ENCODE assay signal across 29 mouse cellular contexts in the genomic region with DNA sequence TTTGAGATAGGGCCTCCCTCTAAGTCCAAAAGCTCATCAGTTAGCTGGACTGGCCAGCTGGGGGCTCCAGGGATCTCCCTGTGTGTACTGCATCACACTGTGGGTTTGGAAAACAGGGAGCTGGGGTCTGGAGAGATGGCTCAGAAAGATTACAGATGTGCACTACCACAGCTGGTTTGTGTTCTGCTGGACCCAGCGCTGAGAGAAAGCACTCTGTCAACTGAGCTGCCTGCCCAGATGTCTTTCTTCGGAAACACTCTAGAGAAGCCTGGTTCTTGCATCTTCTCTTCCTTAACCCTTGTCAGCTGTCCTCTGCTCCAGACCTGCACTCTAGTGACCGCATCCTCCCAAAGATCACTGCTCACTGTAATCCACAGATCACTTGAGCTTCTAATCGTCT. TPM values are rescaled to one million over a fixed set of nuclear protein-coding genes. Genes with fewer than 3 reads are reported as not detected.
DNase-seq lines count a peak whose midpoint lies in the region; ATAC-seq and TF ChIP-seq lines count a peak whose summit lies in the region.
"Had no signal": no experiment of that assay in that cellular context is flagged by ENCODE, and none has a peak within 500 bp of the region (broad histone marks: within the 10 kb centered on the region; RNA-seq: fewer than 3 reads in every experiment).

No protein-coding gene starts in this region.

- 0 out of 2 replicates have a peak, but pooled peaks have one; percentile 18 for ATAC-seq in intestine, embryonic 16.5 days
- ATAC-seq in intestine, embryonic 15.5 days: no peak
- peak; percentile 33; the same call in 1 of the 2 replicates for ATAC-seq in stomach, embryonic 15.5 days (ENCODE audit: insufficient read depth, low FRiP score, low read depth)
- no peak for ATAC-seq in stomach, postnatal 0 days (ENCODE audit: low FRiP score, low TSS enrichment)
- ATAC-seq in monocyte, adult 5-6 weeks (replicated peaks; ENCODE audit: insufficient number of reproducible peaks, low FRiP score, low TSS enrichment, poor library complexity, severe bottlenecking): no peak
- ATAC-seq: inflammation-experienced regulatory T-cells, adult 6 months; midbrain, embryonic 13.5 days had no signal

- peaks cover 15% of the 10 kb centered on the region for H3K4me1 ChIP-seq in intestine, embryonic 16.5 days (ENCODE audit: control insufficient read depth, insufficient read depth, low read length)
- peaks cover 15% of the 10 kb centered on the region for H3K4me1 ChIP-seq in intestine, embryonic 15.5 days (replicated peaks)
- peaks cover 15% of the 10 kb centered on the region for H3K4me1 ChIP-seq in stomach, embryonic 15.5 days
- H3K4me1 ChIP-seq in stomach, postnatal 0 days (replicated peaks; ENCODE audit: control insufficient read depth, insufficient read depth): no peaks in the 10 kb centered on the region; the same call in 1 of the 2 replicates
- H3K4me1 ChIP-seq in forebrain, embryonic 10.5 days: peaks cover 5% of the 10 kb centered on the region; the same call in 1 of the 2 replicates
- H3K4me1 ChIP-seq in limb, embryonic 10.5 days: peaks cover 9% of the 10 kb centered on the region; the same call in 1 of the 2 replicates
- H3K4me1 ChIP-seq: forebrain, embryonic 12.5 days; midbrain, embryonic 13.5 days; neural tube, embryonic 12.5 days had no signal

- no peak overlapping the region for H3K27ac ChIP-seq in intestine, embryonic 16.5 days (ENCODE audit: low read length)
- no peak overlapping the region for H3K27ac ChIP-seq in intestine, embryonic 15.5 days
- no peak overlapping the region for H3K27ac ChIP-seq in stomach, embryonic 15.5 days
- H3K27ac ChIP-seq in stomach, postnatal 0 days (replicated peaks): no peak overlapping the region
- no peak overlapping the region for H3K27ac ChIP-seq in forebrain, embryonic 10.5 days
- no peak overlapping the region for H3K27ac ChIP-seq in limb, embryonic 10.5 days
- H3K27ac ChIP-seq: forebrain, embryonic 12.5 days; heart, embryonic 15.5 days; hindbrain, embryonic 14.5 days; limb, embryonic 15.5 days; liver, embryonic 14.5 days; midbrain, embryonic 13.5 days; neural tube, embryonic 12.5 days had no signal

- DNase-seq in stomach, postnatal 0 days (ENCODE audit: low spot score): no peak
- peak; percentile 32 for DNase-seq in lung, postnatal 14 days
- no peak for DNase-seq in forebrain, embryonic 10.5 days (ENCODE audit: extremely low spot score, low spot score)
- no peak for DNase-seq in limb, embryonic 10.5 days (ENCODE audit: low spot score)
- DNase-seq: adrenal gland, adult 2 months; cerebellum, adult 18-20 months; cerebellum, postnatal 14 days; gastrocnemius, postnatal 36 days; heart, postnatal 36 days; kidney, postnatal 36 days; layer of hippocampus, adult 9-11 months; right cerebral cortex, postnatal 25 days; spleen, adult 18-20 months; thymus, postnatal 36 days had no signal

- H3K4me2 ChIP-seq in intestine, embryonic 16.5 days (ENCODE audit: low read depth, low read length): no peak overlapping the region
- no peak overlapping the region for H3K4me2 ChIP-seq in intestine, embryonic 15.5 days (replicated peaks)
- H3K4me2 ChIP-seq in stomach, embryonic 15.5 days: no peak overlapping the region
- H3K4me2 ChIP-seq in stomach, postnatal 0 days (replicated peaks; ENCODE audit: low read depth): no peak overlapping the region
- H3K4me2 ChIP-seq: forebrain, embryonic 12.5 days; heart, embryonic 15.5 days; hindbrain, embryonic 14.5 days; limb, embryonic 15.5 days; midbrain, embryonic 13.5 days; neural tube, embryonic 12.5 days had no signal

- H3K9me3 ChIP-seq in intestine, embryonic 16.5 days (ENCODE audit: control insufficient read depth, low read length): no peaks in the 10 kb centered on the region
- H3K9me3 ChIP-seq in intestine, embryonic 15.5 days: no peaks in the 10 kb centered on the region
- H3K9me3 ChIP-seq in stomach, embryonic 15.5 days: no peaks in the 10 kb centered on the region
- no peaks in the 10 kb centered on the region for H3K9me3 ChIP-seq in stomach, postnatal 0 days (ENCODE audit: control insufficient read depth, low read length)
- H3K9me3 ChIP-seq in forebrain, embryonic 10.5 days: no peaks in the 10 kb centered on the region
- no peaks in the 10 kb centered on the region for H3K9me3 ChIP-seq in limb, embryonic 10.5 days (replicated peaks)
- H3K9me3 ChIP-seq: forebrain, embryonic 12.5 days; heart, embryonic 15.5 days; limb, embryonic 15.5 days; midbrain, embryonic 13.5 days; neural tube, embryonic 12.5 days had no signal

- no peak overlapping the region for H3K4me3 ChIP-seq in intestine, embryonic 16.5 days (ENCODE audit: low read length)
- no peak overlapping the region for H3K4me3 ChIP-seq in intestine, embryonic 15.5 days (replicated peaks)
- no peak overlapping the region for H3K4me3 ChIP-seq in stomach, embryonic 15.5 days (replicated peaks)
- H3K4me3 ChIP-seq in stomach, postnatal 0 days (ENCODE audit: low read depth, low read length): no peak overlapping the region
- H3K4me3 ChIP-seq in forebrain, embryonic 10.5 days: no peak overlapping the region
- H3K4me3 ChIP-seq in limb, embryonic 10.5 days: no peak overlapping the region
- H3K4me3 ChIP-seq: forebrain, embryonic 12.5 days; heart, embryonic 15.5 days; limb, embryonic 15.5 days; midbrain, embryonic 13.5 days; neural tube, embryonic 12.5 days had no signal

- no peak overlapping the region for H3K9ac ChIP-seq in intestine, embryonic 16.5 days (ENCODE audit: low read depth, low read length)
- no peak overlapping the region for H3K9ac ChIP-seq in intestine, embryonic 15.5 days
- H3K9ac ChIP-seq in stomach, embryonic 15.5 days: no peak overlapping the region
- H3K9ac ChIP-seq in stomach, postnatal 0 days (ENCODE audit: low read length): no peak overlapping the region
- H3K9ac ChIP-seq: forebrain, embryonic 12.5 days; heart, embryonic 15.5 days; hindbrain, embryonic 14.5 days; limb, embryonic 15.5 days; liver, embryonic 14.5 days; midbrain, embryonic 13.5 days; neural tube, embryonic 12.5 days had no signal

- no peak for TF ChIP-seq EP300 in stomach, postnatal 0 days (optimal IDR thresholded peaks at IDR 0.05)

- WGBS in intestine, embryonic 16.5 days: 58% methylated on average over 4 of the region's 4 CpGs
- 51% methylated on average over 4 of the region's 4 CpGs for WGBS in intestine, embryonic 15.5 days
- 53% methylated on average over 4 of the region's 4 CpGs for WGBS in stomach, embryonic 15.5 days
- 53% methylated on average over 4 of the region's 4 CpGs for WGBS in stomach, postnatal 0 days
- 80% methylated on average over 4 of the region's 4 CpGs for WGBS in forebrain, embryonic 10.5 days
- 70% methylated on average over 4 of the region's 4 CpGs for WGBS in limb, embryonic 10.5 days

- no peak; the same call in 1 of the 2 replicates for TF ChIP-seq CTCF in stomach, postnatal 0 days (IDR thresholded peaks at IDR 0.05; ENCODE audit: low read depth)

- no peaks in the 10 kb centered on the region for H3K27me3 ChIP-seq in intestine, embryonic 16.5 days (replicated peaks; ENCODE audit: control insufficient read depth, insufficient read depth, low read length)
- no peaks in the 10 kb centered on the region for H3K27me3 ChIP-seq in intestine, embryonic 15.5 days (replicated peaks)
- H3K27me3 ChIP-seq in stomach, embryonic 15.5 days (replicated peaks): no peaks in the 10 kb centered on the region
- H3K27me3 ChIP-seq in stomach, postnatal 0 days (ENCODE audit: control insufficient read depth, insufficient read depth, low read length): no peaks in the 10 kb centered on the region
- no peaks in the 10 kb centered on the region; the same call in 1 of the 2 replicates for H3K27me3 ChIP-seq in forebrain, embryonic 10.5 days (ENCODE audit: poor library complexity, severe bottlenecking)
- H3K27me3 ChIP-seq in limb, embryonic 10.5 days (ENCODE audit: low read depth, poor library complexity, severe bottlenecking): no peaks in the 10 kb centered on the region
- H3K27me3 ChIP-seq: forebrain, embryonic 12.5 days; heart, embryonic 15.5 days; limb, embryonic 15.5 days; midbrain, embryonic 13.5 days; neural tube, embryonic 12.5 days; Patski had no signal

- no peaks in the 10 kb centered on the region for H3K36me3 ChIP-seq in intestine, embryonic 16.5 days (ENCODE audit: control insufficient read depth, insufficient read depth, low read length)
- H3K36me3 ChIP-seq in intestine, embryonic 15.5 days: no peaks in the 10 kb centered on the region
- H3K36me3 ChIP-seq in stomach, embryonic 15.5 days: no peaks in the 10 kb centered on the region
- H3K36me3 ChIP-seq in stomach, postnatal 0 days (ENCODE audit: control insufficient read depth, insufficient read depth, low read length): no peaks in the 10 kb centered on the region
- no peaks in the 10 kb centered on the region for H3K36me3 ChIP-seq in forebrain, embryonic 10.5 days (replicated peaks)
- no peaks in the 10 kb centered on the region for H3K36me3 ChIP-seq in limb, embryonic 10.5 days
- H3K36me3 ChIP-seq: forebrain, embryonic 12.5 days; heart, embryonic 15.5 days; limb, embryonic 15.5 days; midbrain, embryonic 13.5 days; neural tube, embryonic 12.5 days had no signal

RNA-seq across cellular contexts. Expression of a gene that starts 20.3 kb away (rescaled TPM):
- 19.7 and 20.3 TPM in 2 replicates for polyA plus RNA-seq in intestine, embryonic 16.5 days (2015; fragmentation: Nextera tagmentation; extraction: Ambion mirVana)
- 19.1 and 22.0 TPM in 2 replicates for polyA plus RNA-seq in intestine, embryonic 15.5 days (2015; fragmentation: Nextera tagmentation; extraction: Ambion mirVana)
- 10.1 and 10.5 TPM in 2 replicates for polyA plus RNA-seq in stomach, embryonic 15.5 days (2015; fragmentation: Nextera tagmentation; extraction: Ambion mirVana)
- polyA plus RNA-seq in stomach, postnatal 0 days (2015; fragmentation: Nextera tagmentation; extraction: Ambion mirVana): 3.7 and 5.1 TPM in 2 replicates
- 1.6 and 2.3 TPM in 2 replicates for polyA plus RNA-seq in forebrain, embryonic 10.5 days (2016; fragmentation: Nextera tagmentation; extraction: Ambion mirVana)
- polyA plus RNA-seq in limb, embryonic 10.5 days (2016; fragmentation: Nextera tagmentation; extraction: Ambion mirVana): 2.5 and 3.7 TPM in 2 replicates
- total RNA-seq in monocyte, adult 5-6 weeks (2017): 4.8 to 20.9 TPM (median 10.1 TPM) in 3 replicates

RNA-seq across cellular contexts. Expression of a gene that starts 20.8 kb away (rescaled TPM):
- 5.2 and 11.5 TPM in 2 replicates for polyA plus RNA-seq in intestine, embryonic 16.5 days (2015; fragmentation: Nextera tagmentation; extraction: Ambion mirVana)
- polyA plus RNA-seq in intestine, embryonic 15.5 days (2015; fragmentation: Nextera tagmentation; extraction: Ambion mirVana): 5.3 and 7.5 TPM in 2 replicates
- 8.4 and 29.2 TPM in 2 replicates for polyA plus RNA-seq in stomach, embryonic 15.5 days (2015; fragmentation: Nextera tagmentation; extraction: Ambion mirVana)
- polyA plus RNA-seq in stomach, postnatal 0 days (2015; fragmentation: Nextera tagmentation; extraction: Ambion mirVana): 3.3 and 7.0 TPM in 2 replicates
- not detected in 2 replicates for polyA plus RNA-seq in forebrain, embryonic 10.5 days (2016; fragmentation: Nextera tagmentation; extraction: Ambion mirVana)
- polyA plus RNA-seq in limb, embryonic 10.5 days (2016; fragmentation: Nextera tagmentation; extraction: Ambion mirVana): not detected in 2 replicates
- total RNA-seq in monocyte, adult 5-6 weeks (2017): not detected in 3 replicates
- total RNA-seq: ES-E14; heart, postnatal 36 days; megakaryocyte progenitor cell, adult 5-6 weeks had no signal
- polyA plus RNA-seq: forebrain, embryonic 12.5 days; inflammation-experienced regulatory T-cells, adult 6 months; neural tube, embryonic 12.5 days had no signal

Comparison
In these comparisons a context has a peak if more than half of its experiments do, and no peak if none do; other contexts are left out.
1. ATAC-seq: peak in intestine, embryonic 16.5 days (single experiment) and stomach, embryonic 15.5 days (single experiment); none in intestine, embryonic 15.5 days (single experiment), stomach, postnatal 0 days (single experiment) and monocyte, adult 5-6 weeks (single experiment).